Mouse (Mus musculus) layer of hippocampus, adult 18-20 months (tissue): ENCODE measurements around the gene Mdh1b. TPM values are rescaled to one million over a fixed set of nuclear protein-coding genes. Genes with fewer than 3 reads are reported as not detected.

Experiments used
- DNase-seq, 2 experiments: peaks; one replicate each; pipeline ENCODE4 v3.0.0; 2022; ENCODE audit warnings: low spot score in 2 of 2
- total RNA-seq, 2 experiments: library from RNA; stranded (reverse); gene quantifications; 2 replicates each; pipeline ENCODE4 v1.2.3; 2021

Mdh1b gene
- total RNA-seq, 2 experiments from 2014 or later = 0.51 to 0.72 TPM

DNA sequence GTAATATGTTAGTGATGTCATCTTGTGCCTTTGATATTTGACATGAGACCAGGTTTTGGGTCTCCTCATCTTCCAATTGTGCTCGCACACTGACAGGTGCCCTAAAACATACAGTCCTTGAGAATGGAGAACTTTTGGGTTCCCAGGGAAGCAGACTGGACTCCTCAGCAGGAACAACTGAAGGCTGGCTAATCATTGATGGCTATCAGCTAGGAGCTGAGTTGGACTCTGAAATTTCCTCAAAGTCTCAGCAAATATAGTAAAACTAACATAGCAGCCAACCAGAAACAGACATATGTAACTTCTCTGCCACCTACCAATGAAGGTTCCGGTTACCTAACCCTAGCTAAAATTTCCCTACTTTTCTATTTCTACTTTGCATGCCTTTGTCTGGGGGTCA is 64.0 kb downstream of the Mdh1b start:
- no peak for DNase-seq

DNA sequence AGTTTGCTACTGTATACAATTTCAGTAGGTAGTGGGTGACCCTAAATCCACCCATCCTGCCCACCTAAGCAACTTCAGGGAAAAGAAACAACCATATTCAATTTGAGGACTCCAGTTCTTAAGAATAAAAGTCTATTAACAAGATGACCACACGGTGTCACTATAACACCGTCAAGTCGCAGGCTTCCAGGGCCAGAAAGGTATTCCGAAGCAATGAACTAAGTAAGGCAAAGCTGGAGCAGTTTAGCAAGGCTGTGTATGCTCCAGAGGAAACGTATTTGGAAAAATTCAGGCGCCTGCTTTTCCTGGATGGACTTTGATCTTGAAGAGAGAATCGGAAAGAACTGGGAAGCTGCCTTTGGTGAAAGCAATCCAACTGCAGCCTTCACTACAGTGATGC is 70.5 kb downstream of the Mdh1b start:
- DNase-seq = peak; percentile 13 to 63

DNA sequence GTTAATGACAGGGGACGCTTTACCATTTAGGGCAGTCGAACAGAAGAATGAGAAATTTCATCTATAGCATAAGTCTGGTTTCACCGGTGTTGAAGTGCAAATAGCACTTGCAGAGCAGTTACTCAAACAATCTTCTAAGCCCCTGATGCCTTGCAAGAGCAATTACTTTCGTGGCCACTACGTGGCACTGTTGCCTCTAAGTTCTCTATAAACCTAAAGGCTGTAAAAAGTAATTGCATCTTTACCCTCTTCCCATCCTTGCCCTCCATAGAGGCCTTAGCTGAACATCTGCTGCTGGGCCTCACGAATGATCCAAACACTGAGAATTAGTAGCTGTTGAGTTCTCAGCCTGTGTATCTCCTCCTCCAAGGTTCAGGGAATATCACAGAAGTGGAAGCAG is 72.1 kb downstream of the Mdh1b start:
- peak; percentile 22 to 75 for DNase-seq

Other genes starting within 250 kb of the Mdh1b start
- gene Gm39653, start 114.3 kb downstream of the Mdh1b start, total RNA-seq = not detected
- under 1 TPM in 1 of 2 experiments, not detected in 1; 0.12 TPM for gene Dytn, start 43.4 kb downstream of the Mdh1b start, total RNA-seq
- 10 to 100 TPM; 19.5 to 21.6 TPM for gene Fastkd2, start 296 bp upstream of the Mdh1b start, total RNA-seq
- not detected for gene 4933402D24Rik, start 38.9 kb upstream of the Mdh1b start, total RNA-seq